Mouse (Mus musculus) kidney, adult 2 months (tissue): ENCODE data around the gene Kcns3.

ENCODE experiments used
- CTCF ChIP-seq: fragments of 200-500 bp; conservative IDR thresholded peaks from 2 replicates; pipeline ENCODE4 v1.5.1; 2011; ENCODE audit warnings: low read depth, mild to moderate bottlenecking, control low read depth, low read length, moderate library complexity, mixed read lengths; ENCODE audit not compliant: insufficient read depth, insufficient read length
- POLR2A ChIP-seq: fragments of 200-500 bp; IDR thresholded peaks from one replicate; pipeline ENCODE4 v1.6.1; 2011; ENCODE audit warnings: low read depth, low read length, control low read depth

- TF ChIP-seq POLR2A (no peak), CTCF (no peak)
Measured at GRCm38 (mm10) chr12:11195031-11195430, 44.2 kb upstream of the Kcns3 start.
